Comparison of ENCODE assay signal across 9 mouse cellular contexts in genomic region chr3:132506095-132506494, GRCm38 (mm10).
DNase-seq lines count a peak whose midpoint lies in the region; ATAC-seq and TF ChIP-seq lines count a peak whose summit lies in the region.
"Had no signal": no experiment of that assay in that cellular context is flagged by ENCODE, and none has a peak within 500 bp of the region (broad histone marks: within the 10 kb centered on the region; RNA-seq: fewer than 3 reads in every experiment).

No protein-coding gene starts in this region.

- no peak for ATAC-seq in heart, postnatal 0 days (ENCODE audit: insufficient read depth, low read depth)
- peak; percentile 52; the same call in 1 of the 2 replicates for ATAC-seq in liver, embryonic 14.5 days (ENCODE audit: insufficient read depth)
- no peak for ATAC-seq in activated CD4-positive, CD25-positive, alpha-beta regulatory T cell, adult 4 months

- no peak overlapping the region for H3K27ac ChIP-seq in heart, postnatal 0 days (ENCODE audit: low read depth)
- no peak overlapping the region for H3K27ac ChIP-seq in liver, embryonic 14.5 days
- H3K27ac ChIP-seq: heart, embryonic 13.5 days had no signal

- 14% methylated on average over 4 of the region's 4 CpGs for WGBS in heart, postnatal 0 days
- 7% methylated on average over 4 of the region's 4 CpGs for WGBS in liver, embryonic 14.5 days (ENCODE audit: insufficient replicate concordance)

- no peak overlapping the region for H3K4me2 ChIP-seq in heart, postnatal 0 days (ENCODE audit: low read depth, low read length)
- no peak overlapping the region for H3K4me2 ChIP-seq in liver, embryonic 14.5 days (ENCODE audit: low read depth)
- H3K4me2 ChIP-seq: heart, embryonic 13.5 days had no signal

- H3ac ChIP-seq in C2C12 (ENCODE audit: control insufficient read depth, insufficient read length, low read depth), result no peak overlapping the region

- no peaks in the 10 kb centered on the region for H3K79me2 ChIP-seq in C2C12 (ENCODE audit: control insufficient read depth, insufficient read depth)

- H3K36me3 ChIP-seq in C2C12 (ENCODE audit: control insufficient read depth, insufficient read depth), result no peaks in the 10 kb centered on the region
- no peaks in the 10 kb centered on the region for H3K36me3 ChIP-seq in heart, postnatal 0 days (replicated peaks; ENCODE audit: control insufficient read depth, insufficient read depth, low read length)
- no peaks in the 10 kb centered on the region for H3K36me3 ChIP-seq in liver, embryonic 14.5 days (replicated peaks; ENCODE audit: control insufficient read depth, insufficient read depth, low read depth)
- H3K36me3 ChIP-seq: heart, embryonic 13.5 days had no signal

- TF ChIP-seq CTCF in C2C12 (IDR thresholded peaks at IDR 0.05; ENCODE audit: control insufficient read depth, insufficient read depth, insufficient read length), result peak; percentile 14
- TF ChIP-seq CTCF in heart, postnatal 0 days (IDR thresholded peaks at IDR 0.05; ENCODE audit: low read depth), result peak; percentile 67
- peak; percentile 71 for TF ChIP-seq CTCF in liver, embryonic 14.5 days (IDR thresholded peaks at IDR 0.05; ENCODE audit: low read depth)

- H3K4me1 ChIP-seq in heart, postnatal 0 days (ENCODE audit: control insufficient read depth, insufficient read depth), result no peaks in the 10 kb centered on the region
- no peaks in the 10 kb centered on the region; a peak in 1 of 4 replicates for H3K4me1 ChIP-seq in liver, embryonic 14.5 days (replicated peaks; ENCODE audit: control insufficient read depth in 2 of 2, insufficient read depth in 2 of 2, low read length in 1 of 2)
- H3K4me1 ChIP-seq: heart, embryonic 13.5 days had no signal

- H3K27me3 ChIP-seq in C2C12 (ENCODE audit: control insufficient read depth, insufficient read depth, insufficient read length), result no peaks in the 10 kb centered on the region
- no peaks in the 10 kb centered on the region for H3K27me3 ChIP-seq in heart, postnatal 0 days (ENCODE audit: control insufficient read depth, insufficient read depth, low read length)
- H3K27me3 ChIP-seq in liver, embryonic 14.5 days (ENCODE audit: control insufficient read depth, insufficient read depth, low read length), result no peaks in the 10 kb centered on the region
- H3K27me3 ChIP-seq: heart, embryonic 13.5 days had no signal

- TF ChIP-seq EP300 in heart, postnatal 0 days (IDR thresholded peaks at IDR 0.05; ENCODE audit: low read depth), result no peak
- TF ChIP-seq EP300 in liver, embryonic 14.5 days (IDR thresholded peaks at IDR 0.05; ENCODE audit: low read depth), result no peak

- H3K4me3 ChIP-seq in C2C12 (ENCODE audit: insufficient read depth, poor library complexity, severe bottlenecking), result no peak overlapping the region
- no peak overlapping the region for H3K4me3 ChIP-seq in heart, postnatal 0 days (ENCODE audit: low read depth, low read length)
- no peak overlapping the region for H3K4me3 ChIP-seq in liver, embryonic 14.5 days (ENCODE audit: insufficient read depth in 1 of 2, low read depth in 2 of 2, low read length in 2 of 2)
- H3K4me3 ChIP-seq: heart, embryonic 13.5 days had no signal

- H3K9ac ChIP-seq in heart, postnatal 0 days (replicated peaks; ENCODE audit: low read depth, low read length), result no peak overlapping the region
- no peak overlapping the region for H3K9ac ChIP-seq in liver, embryonic 14.5 days (replicated peaks)
- H3K9ac ChIP-seq: heart, embryonic 13.5 days had no signal

- no peaks in the 10 kb centered on the region for H3K9me3 ChIP-seq in heart, postnatal 0 days (replicated peaks; ENCODE audit: control insufficient read depth, low read length)
- no peaks in the 10 kb centered on the region for H3K9me3 ChIP-seq in liver, embryonic 14.5 days (ENCODE audit: control insufficient read depth, low read length)
- H3K9me3 ChIP-seq: heart, embryonic 13.5 days had no signal

- H3K79me3 ChIP-seq in C2C12 (ENCODE audit: low read depth), result no peaks in the 10 kb centered on the region

- peak; percentile 83 for DNase-seq in NIH3T3 (ENCODE audit: low read depth)
- DNase-seq in embryo, embryonic 11.5 days (ENCODE audit: low read depth, low spot score), result peak; percentile 48
- DNase-seq in heart, postnatal 0 days (ENCODE audit: low spot score), result peak; percentile 15
- peak; percentile 67 for DNase-seq in kidney, postnatal 14 days
- peak; percentile 9 to 14 (median 11) for DNase-seq in liver, embryonic 14.5 days (ENCODE audit: low read depth in 3 of 3, low spot score in 3 of 3)
- DNase-seq in ovary, postnatal 36 days (ENCODE audit: low spot score), result peak; percentile 34

TF ChIP-seq in C2C12, 6 proteins besides CTCF, POLR2A, EP300 and RAD21:
- TF ChIP-seq FOSL1 (IDR thresholded peaks at IDR 0.05; ENCODE audit: insufficient read depth, low read length, poor library complexity, severe bottlenecking), result no peak
- no peak for TF ChIP-seq MYOD1 (IDR thresholded peaks at IDR 0.05; ENCODE audit: control insufficient read depth, insufficient read length, low read depth)
- TF ChIP-seq MYOG (IDR thresholded peaks at IDR 0.05; ENCODE audit: control insufficient read depth, extremely low read depth, insufficient read length), result no peak
- TF ChIP-seq CEBPB (IDR thresholded peaks at IDR 0.05; ENCODE audit: low read depth), result no peak
- TF ChIP-seq USF1 (IDR thresholded peaks at IDR 0.05; ENCODE audit: low read depth), result no peak
- no peak for TF ChIP-seq MAX (IDR thresholded peaks at IDR 0.05)

Comparison
In these comparisons a context has a peak if more than half of its experiments do, and no peak if none do; other contexts are left out.
1. CTCF ChIP-seq: peak in every context shown above with its lines; median percentile 71 in liver, embryonic 14.5 days; 67 in heart, postnatal 0 days; 14 in C2C12.
2. DNase-seq: peak in every context shown above with its lines; median percentile 83 in NIH3T3; 67 in kidney, postnatal 14 days; 48 in embryo, embryonic 11.5 days; 34 in ovary, postnatal 36 days; 15 in heart, postnatal 0 days; 11 in liver, embryonic 14.5 days.